Mouse (Mus musculus) forebrain, embryonic 15.5 days (tissue): ENCODE measurements around the gene Olfr1024. TPM values are rescaled to one million over a fixed set of nuclear protein-coding genes. Genes with fewer than 3 reads are reported as not detected.

ENCODE experiments used
- ATAC-seq: fragments of 200-750 bp; cut with Nextera tagmentation; replicated peaks from 2 replicates; pipeline ENCODE4 v1.8.0; 2017; ENCODE audit warnings: mild to moderate bottlenecking, moderate TSS enrichment, moderate library complexity
- H3K27ac ChIP-seq: fragments of 300-500 bp; sonication (generic); replicated peaks from 2 replicates; pipeline ENCODE4 v1.5.1; 2015; ENCODE audit warnings: mild to moderate bottlenecking, inconsistent platforms
- H3K27me3 ChIP-seq: fragments of 300-500 bp; sonication (generic); 2 replicates; pipeline ENCODE4 v1.6.1; 2015; ENCODE audit warnings: inconsistent platforms
- H3K36me3 ChIP-seq: fragments of 300-500 bp; sonication (generic); 2 replicates; pipeline ENCODE4 v1.6.1; 2015; ENCODE audit warnings: mild to moderate bottlenecking, inconsistent platforms
- H3K4me1 ChIP-seq: fragments of 300-500 bp; sonication (generic); 2 replicates; pipeline ENCODE4 v1.6.1; 2015; ENCODE audit warnings: inconsistent platforms
- H3K4me2 ChIP-seq: fragments of 300-500 bp; sonication (generic); replicated peaks from 2 replicates; pipeline ENCODE4 v1.6.1; 2015; ENCODE audit warnings: mild to moderate bottlenecking, inconsistent platforms
- H3K4me3 ChIP-seq: fragments of 300-500 bp; sonication (generic); 2 replicates; pipeline ENCODE4 v1.5.1; 2015; ENCODE audit warnings: mild to moderate bottlenecking, inconsistent platforms
- H3K9ac ChIP-seq: fragments of 300-500 bp; sonication (generic); replicated peaks from 2 replicates; pipeline ENCODE4 v1.6.1; 2015; ENCODE audit warnings: mild to moderate bottlenecking, inconsistent platforms
- H3K9me3 ChIP-seq: fragments of 300-500 bp; sonication (generic); 2 replicates; pipeline ENCODE4 v1.6.1; 2016; ENCODE audit warnings: inconsistent platforms
- WGBS: fragments of 180-500 bp; shearing (Covaris S2); methylation state at CpG from one replicate; pipeline ENCODE4 v1.1.7; 2015; ENCODE audit warnings: mixed read lengths; 5-methylcytosine and 5-hydroxymethylcytosine counted together
- polyA plus RNA-seq: library from polyadenylated mRNA; unstranded; fragments of >200 nt; fragmentation: Nextera tagmentation; extraction: Ambion mirVana; gene quantifications from 2 replicates; pipeline ENCODE4 v1.2.1, GENCODE M21; 2015

Olfr1024 gene
- polyA plus RNA-seq: not detected in 2 replicates

GRCm38 (mm10) chr2:85904952-85905351, at the start of gene Olfr1024:
Gene Olfr1024 (minus strand): TSS chr2:85905052.
- Histone ChIP-seq H3K36me3 (no peaks in the 10 kb centered on the region), H3K9me3 (no peaks in the 10 kb centered on the region), H3K4me3 (no peak within 1 kb of the TSS), H3K4me1 (no peaks in the 10 kb centered on the region), H3K4me2 (no peak within 1 kb of the TSS), H3K9ac (no peak within 1 kb of the TSS), H3K27me3 (no peaks in the 10 kb centered on the region), H3K27ac (no peak within 1 kb of the TSS)
- WGBS: 89% methylated on average over 3 of the region's 3 CpGs
- no peak for ATAC-seq

GRCm38 (mm10) chr2:85950137-85950536, 45.3 kb upstream of the Olfr1024 start, which contains the start of gene Olfr1028:
Gene Olfr1028 (plus strand): TSS chr2:85950437.
- no peak for ATAC-seq
- no peaks in the 10 kb centered on the region for H3K27me3 ChIP-seq
- no peak within 1 kb of the TSS for H3K27ac ChIP-seq
- H3K4me2 ChIP-seq: no peak within 1 kb of the TSS
- no peaks in the 10 kb centered on the region for H3K36me3 ChIP-seq
- no peak within 1 kb of the TSS for H3K9ac ChIP-seq
- H3K4me1 ChIP-seq: no peaks in the 10 kb centered on the region
- 75% methylated on average over 1 of the region's 1 CpGs for whole genome bisulfite sequencing
- H3K9me3 ChIP-seq: no peaks in the 10 kb centered on the region
- no peak within 1 kb of the TSS for H3K4me3 ChIP-seq

DNA sequence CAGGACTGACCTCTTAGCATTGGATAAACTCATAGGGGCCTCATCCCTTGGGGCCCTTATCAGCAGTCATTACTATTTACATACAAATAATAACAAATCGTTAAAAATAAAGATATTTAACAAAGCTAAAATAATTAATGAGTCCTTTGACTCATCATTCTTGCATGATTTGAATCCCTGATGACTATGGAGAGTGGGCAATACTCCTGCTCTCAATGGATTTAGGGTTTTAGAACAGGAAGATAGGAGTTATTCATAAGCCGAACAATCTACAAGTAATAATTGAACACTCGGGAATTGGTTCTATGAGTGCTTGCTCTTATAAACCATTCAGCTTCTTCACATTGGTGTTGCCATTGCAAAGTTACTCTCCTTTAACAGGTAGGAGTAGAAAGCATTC, 16.4 kb upstream of the Olfr1024 start, which contains the start of gene Olfr1026:
TSS of gene Olfr1026 (plus strand) at position 301 of the 400 bp plus-strand sequence.
- Histone ChIP-seq H3K4me2 (no peak within 1 kb of the TSS), H3K4me3 (no peak within 1 kb of the TSS), H3K27ac (no peak within 1 kb of the TSS), H3K9me3 (no peaks in the 10 kb centered on the region), H3K9ac (no peak within 1 kb of the TSS), H3K36me3 (no peaks in the 10 kb centered on the region), H3K4me1 (no peaks in the 10 kb centered on the region), H3K27me3 (no peaks in the 10 kb centered on the region)
- ATAC-seq: no peak
- 85% methylated on average over 3 of the region's 3 CpGs for WGBS

- no peak within 1 kb of the TSS for H3K9ac ChIP-seq
- H3K4me3 ChIP-seq: no peak within 1 kb of the TSS
- ATAC-seq: no peak
- H3K27ac ChIP-seq: no peak within 1 kb of the TSS
- WGBS: 55% methylated on average over 1 of the region's 1 CpGs
- no peaks in the 10 kb centered on the region for H3K4me1 ChIP-seq
- no peak within 1 kb of the TSS for H3K4me2 ChIP-seq
- H3K36me3 ChIP-seq: no peaks in the 10 kb centered on the region
- no peaks in the 10 kb centered on the region for H3K27me3 ChIP-seq
- H3K9me3 ChIP-seq: no peaks in the 10 kb centered on the region
Observed at GRCm38 (mm10) chr2:85914893-85915292, 10.0 kb upstream of the Olfr1024 start, which contains the start of gene Olfr1025-ps1. Gene Olfr1025-ps1 (plus strand): TSS chr2:85915193.

- H3K27me3 ChIP-seq: no peaks in the 10 kb centered on the region
- H3K4me3 ChIP-seq: no peak overlapping the region
- H3K4me2 ChIP-seq: no peak overlapping the region
- no peaks in the 10 kb centered on the region for H3K9me3 ChIP-seq
- no peak overlapping the region for H3K9ac ChIP-seq
- no peak overlapping the region for H3K27ac ChIP-seq
- no peaks in the 10 kb centered on the region for H3K4me1 ChIP-seq
- no peaks in the 10 kb centered on the region for H3K36me3 ChIP-seq
- ATAC-seq: peak; percentile 53; the same call in 1 of the 2 replicates
Observed at GRCm38 (mm10) chr2:85913197-85913596, 8.3 kb upstream of the Olfr1024 start.

DNA sequence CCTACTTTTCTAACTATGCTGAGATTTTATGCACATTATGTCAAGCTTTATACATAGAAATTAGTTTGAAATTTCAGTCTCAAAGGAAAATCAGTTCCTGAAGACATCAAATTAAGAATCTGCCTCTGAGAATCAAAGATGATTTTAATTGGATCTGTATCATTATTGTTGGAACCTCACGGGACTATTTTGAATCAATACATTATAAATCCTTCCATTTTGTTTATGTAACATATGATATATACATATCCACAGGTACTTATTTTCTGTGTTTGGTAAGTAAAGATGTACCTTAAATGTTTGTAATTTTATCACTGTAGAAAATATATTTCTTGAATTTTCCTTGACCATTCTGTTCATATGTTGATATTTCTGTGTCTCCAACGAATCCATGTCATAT, 19.5 kb downstream of the Olfr1024 start, which contains the start of gene Olfr1023:
TSS of gene Olfr1023 (plus strand) at position 301 of the 400 bp plus-strand sequence.
- no peak within 1 kb of the TSS for H3K9ac ChIP-seq
- ATAC-seq: no peak
- 74% methylated on average over 2 of the region's 2 CpGs for WGBS

DNA sequence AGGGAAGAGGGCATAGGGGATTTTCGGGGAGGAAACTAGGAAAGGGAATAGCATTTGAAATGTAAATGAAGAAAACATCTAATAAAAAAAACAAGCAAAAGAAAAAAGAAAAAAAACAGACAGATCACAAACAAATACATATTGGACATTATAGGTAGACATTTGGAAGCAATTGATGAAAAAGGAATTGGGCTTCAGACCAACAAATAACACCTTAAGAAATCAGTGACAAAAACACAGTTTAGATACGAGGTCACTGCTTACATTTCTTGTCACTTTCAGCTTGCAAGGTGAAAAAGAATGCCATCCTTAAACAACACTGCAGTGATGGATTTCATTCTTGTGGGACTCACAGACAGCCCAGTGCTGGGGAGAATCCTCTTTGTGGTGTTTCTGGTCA, 36.6 kb downstream of the Olfr1024 start, which contains the start of gene Olfr1022:
TSS of gene Olfr1022 (plus strand) at position 301 of the 400 bp plus-strand sequence.
- Histone ChIP-seq H3K27me3 (no peaks in the 10 kb centered on the region), H3K4me3 (no peak within 1 kb of the TSS), H3K9me3 (no peaks in the 10 kb centered on the region), H3K27ac (no peak within 1 kb of the TSS), H3K36me3 (no peaks in the 10 kb centered on the region), H3K4me2 (no peak within 1 kb of the TSS), H3K4me1 (no peaks in the 10 kb centered on the region), H3K9ac (no peak within 1 kb of the TSS)
- WGBS: 54% methylated on average over 2 of the region's 2 CpGs
- ATAC-seq: no peak

More for the DNA sequence above, 19.5 kb downstream of the Olfr1024 start, which contains the start of gene Olfr1023:
- no peaks in the 10 kb centered on the region for H3K27me3 ChIP-seq
- H3K27ac ChIP-seq: no peak within 1 kb of the TSS
- H3K9me3 ChIP-seq: no peaks in the 10 kb centered on the region
- H3K4me2 ChIP-seq: no peak within 1 kb of the TSS
- H3K36me3 ChIP-seq: no peaks in the 10 kb centered on the region
- no peak within 1 kb of the TSS for H3K4me3 ChIP-seq
- no peaks in the 10 kb centered on the region for H3K4me1 ChIP-seq

Other genes with a start within 250 kb of the Olfr1024 start
- gene Olfr154, start 240.6 kb downstream of the Olfr1024 start, polyA plus RNA-seq: not detected in 2 replicates
- not detected in 2 replicates for gene Olfr1006, start 226.3 kb downstream of the Olfr1024 start, polyA plus RNA-seq
- not detected in 2 replicates for gene Olfr1008, start 215.6 kb downstream of the Olfr1024 start, polyA plus RNA-seq
- not detected in 2 replicates for gene Olfr1009, start 189.6 kb downstream of the Olfr1024 start, polyA plus RNA-seq
- not detected in 2 replicates for gene Olfr1012, start 142.3 kb downstream of the Olfr1024 start, polyA plus RNA-seq
- not detected in 2 replicates for gene Olfr1013, start 138.0 kb downstream of the Olfr1024 start, polyA plus RNA-seq
- gene Olfr1014, start 132.3 kb downstream of the Olfr1024 start, polyA plus RNA-seq: not detected in 2 replicates
- gene Olfr1015, start 123.0 kb downstream of the Olfr1024 start, polyA plus RNA-seq: not detected in 2 replicates
- gene Olfr1016, start 102.5 kb downstream of the Olfr1024 start, polyA plus RNA-seq: not detected in 2 replicates
- gene Olfr1018, start 86.6 kb downstream of the Olfr1024 start, polyA plus RNA-seq: not detected in 2 replicates
- gene Olfr1019, start 59.6 kb downstream of the Olfr1024 start, polyA plus RNA-seq: not detected in 2 replicates
- gene Olfr1020, start 58.0 kb downstream of the Olfr1024 start, polyA plus RNA-seq: not detected in 2 replicates
- gene Olfr1022, start 36.5 kb downstream of the Olfr1024 start, polyA plus RNA-seq: not detected in 2 replicates
- gene Olfr1023, start 19.4 kb downstream of the Olfr1024 start, polyA plus RNA-seq: not detected in 2 replicates
- gene Olfr1025-ps1, start 10.1 kb upstream of the Olfr1024 start, polyA plus RNA-seq: not detected in 2 replicates
- not detected in 2 replicates for gene Olfr1026, start 16.5 kb upstream of the Olfr1024 start, polyA plus RNA-seq
- not detected in 2 replicates for gene Olfr1028, start 45.4 kb upstream of the Olfr1024 start, polyA plus RNA-seq
- not detected in 2 replicates for gene Olfr1029, start 68.8 kb upstream of the Olfr1024 start, polyA plus RNA-seq
- not detected in 2 replicates for gene Olfr1030, start 74.2 kb upstream of the Olfr1024 start, polyA plus RNA-seq
- not detected in 2 replicates for gene Olfr1031, start 85.3 kb upstream of the Olfr1024 start, polyA plus RNA-seq
- gene Olfr1032, start 100.5 kb upstream of the Olfr1024 start, polyA plus RNA-seq: not detected in 2 replicates
- gene Olfr1033, start 115.6 kb upstream of the Olfr1024 start, polyA plus RNA-seq: not detected in 2 replicates
- not detected in 2 replicates for gene Olfr1034, start 140.8 kb upstream of the Olfr1024 start, polyA plus RNA-seq
- not detected in 2 replicates for gene Olfr1036, start 168.9 kb upstream of the Olfr1024 start, polyA plus RNA-seq
- not detected in 2 replicates for gene Olfr1037, start 182.3 kb upstream of the Olfr1024 start, polyA plus RNA-seq
- not detected in 2 replicates for gene Olfr1039, start 230.9 kb upstream of the Olfr1024 start, polyA plus RNA-seq
- gene Olfr1040, start 241.7 kb upstream of the Olfr1024 start, polyA plus RNA-seq: not detected in 2 replicates